In genomic region chr15:85670176-85670788, GRCm38 (mm10) we compare ENCODE assay signal across 8 mouse cellular contexts.
A peak's percentile ranks its signal among the peaks of the same experiment; 100 is the strongest.
DNase-seq lines count a peak whose midpoint lies in the region; ATAC-seq and TF ChIP-seq lines count a peak whose summit lies in the region.

No protein-coding gene starts in this region.

- no peak for TF ChIP-seq CTCF in spleen, adult 2 months (IDR thresholded peaks at IDR 0.05; ENCODE audit: extremely low read depth, insufficient read depth, insufficient read length, insufficient replicate concordance)

- H3K36me3 ChIP-seq in spleen, adult 2 months (ENCODE audit: control insufficient read depth, insufficient read depth, low read length) = no peaks in the 10 kb centered on the region; the same call in 1 of the 2 replicates
- peaks cover 10% of the 10 kb centered on the region for H3K36me3 ChIP-seq in embryonic facial prominence, embryonic 13.5 days
- H3K36me3 ChIP-seq in liver, embryonic 11.5 days (ENCODE audit: control insufficient read depth, insufficient read depth, low read length) = no peaks in the 10 kb centered on the region

- H3K4me2 ChIP-seq in embryonic facial prominence, embryonic 13.5 days = peak overlapping the region; percentile 84
- H3K4me2 ChIP-seq in liver, embryonic 11.5 days = peak overlapping the region; percentile 64

- peak overlapping the region; percentile 67 for H3K4me3 ChIP-seq in spleen, adult 2 months (ENCODE audit: extremely low read depth, insufficient read depth, insufficient read length)
- peak overlapping the region; percentile 89 for H3K4me3 ChIP-seq in embryonic facial prominence, embryonic 13.5 days
- peak overlapping the region; percentile 58 for H3K4me3 ChIP-seq in liver, embryonic 11.5 days (ENCODE audit: low read depth, low read length)

- no peak for DNase-seq in spleen, adult 2 months (ENCODE audit: low read depth in 1 of 2, low spot score in 2 of 2)
- DNase-seq in spleen, postnatal 36 days (ENCODE audit: low spot score in 2 of 2) = no peak
- DNase-seq in heart, adult 9 months (ENCODE audit: low spot score in 2 of 2) = peak; percentile 80 to 85
- DNase-seq in kidney, adult 9 months = peak; percentile 80
- DNase-seq in liver, embryonic 11.5 days (ENCODE audit: low spot score) = no peak
- peak; percentile 71 for DNase-seq in urinary bladder, postnatal 25 days (ENCODE audit: low spot score)

- TF ChIP-seq POLR2A in spleen, adult 2 months (IDR thresholded peaks at IDR 0.05; ENCODE audit: low read depth, low read length) = no peak

- peaks cover 20% of the 10 kb centered on the region for H3K27me3 ChIP-seq in spleen, adult 2 months (ENCODE audit: control insufficient read depth, insufficient read depth, low read length)
- peaks cover 55% of the 10 kb centered on the region for H3K27me3 ChIP-seq in embryonic facial prominence, embryonic 13.5 days
- H3K27me3 ChIP-seq in liver, embryonic 11.5 days (replicated peaks; ENCODE audit: control insufficient read depth, insufficient read depth, low read length) = peaks cover 89% of the 10 kb centered on the region

- under 1% methylated on average over 64 of the region's 64 CpGs for WGBS in spleen, adult 2 months
- WGBS in embryonic facial prominence, embryonic 13.5 days = 1% methylated on average over 44 of the region's 64 CpGs
- 3% methylated on average over 55 of the region's 64 CpGs for WGBS in liver, embryonic 11.5 days

- peak overlapping the region; percentile 98 for H3K9ac ChIP-seq in embryonic facial prominence, embryonic 13.5 days
- peak overlapping the region; percentile 20; the same call in 1 of the 2 replicates for H3K9ac ChIP-seq in liver, embryonic 11.5 days (ENCODE audit: low read depth, low read length)

- H3K9me3 ChIP-seq in embryonic facial prominence, embryonic 13.5 days = no peaks in the 10 kb centered on the region
- H3K9me3 ChIP-seq in liver, embryonic 11.5 days (ENCODE audit: control insufficient read depth, low read length) = no peaks in the 10 kb centered on the region

- peak; percentile 69 for ATAC-seq in embryonic facial prominence, embryonic 13.5 days (ENCODE audit: insufficient number of reproducible peaks, insufficient read depth, low FRiP score, low TSS enrichment, low read depth)
- no peak; the same call in 1 of the 2 replicates for ATAC-seq in liver, embryonic 11.5 days (replicated peaks; ENCODE audit: low FRiP score)
- ATAC-seq in monocyte, adult 5-6 weeks (replicated peaks; ENCODE audit: insufficient number of reproducible peaks, low FRiP score, low TSS enrichment, poor library complexity, severe bottlenecking) = 0 out of 2 replicates have a peak, but pooled peaks have one; percentile 7

- H3K27ac ChIP-seq in spleen, adult 2 months (ENCODE audit: insufficient read depth, low read length) = peak overlapping the region; percentile 93
- H3K27ac ChIP-seq in embryonic facial prominence, embryonic 13.5 days = peak overlapping the region; percentile 95
- no peak overlapping the region for H3K27ac ChIP-seq in liver, embryonic 11.5 days (ENCODE audit: low read depth, low read length)

- H3K4me1 ChIP-seq in spleen, adult 2 months (ENCODE audit: control insufficient read depth, insufficient read depth, insufficient read length) = peaks cover 18% of the 10 kb centered on the region
- peaks cover 44% of the 10 kb centered on the region for H3K4me1 ChIP-seq in embryonic facial prominence, embryonic 13.5 days
- H3K4me1 ChIP-seq in liver, embryonic 11.5 days (replicated peaks; ENCODE audit: control insufficient read depth, insufficient read depth, low read length) = peaks cover 6% of the 10 kb centered on the region; the same call in 1 of the 2 replicates

Comparison
In these comparisons a context has a peak if more than half of its experiments do, and no peak if none do; other contexts are left out.
1. DNase-seq: peak in heart, adult 9 months (2 of 2), kidney, adult 9 months (single experiment) and urinary bladder, postnatal 25 days (single experiment); none in spleen, adult 2 months (0 of 2), spleen, postnatal 36 days (0 of 2) and liver, embryonic 11.5 days (single experiment).
2. Peak in every context shown above with its lines, with median percentiles within 50 percentile points of each other: H3K4me3 ChIP-seq.